8 mouse cellular contexts compared by ENCODE assay signal in the genomic region with DNA sequence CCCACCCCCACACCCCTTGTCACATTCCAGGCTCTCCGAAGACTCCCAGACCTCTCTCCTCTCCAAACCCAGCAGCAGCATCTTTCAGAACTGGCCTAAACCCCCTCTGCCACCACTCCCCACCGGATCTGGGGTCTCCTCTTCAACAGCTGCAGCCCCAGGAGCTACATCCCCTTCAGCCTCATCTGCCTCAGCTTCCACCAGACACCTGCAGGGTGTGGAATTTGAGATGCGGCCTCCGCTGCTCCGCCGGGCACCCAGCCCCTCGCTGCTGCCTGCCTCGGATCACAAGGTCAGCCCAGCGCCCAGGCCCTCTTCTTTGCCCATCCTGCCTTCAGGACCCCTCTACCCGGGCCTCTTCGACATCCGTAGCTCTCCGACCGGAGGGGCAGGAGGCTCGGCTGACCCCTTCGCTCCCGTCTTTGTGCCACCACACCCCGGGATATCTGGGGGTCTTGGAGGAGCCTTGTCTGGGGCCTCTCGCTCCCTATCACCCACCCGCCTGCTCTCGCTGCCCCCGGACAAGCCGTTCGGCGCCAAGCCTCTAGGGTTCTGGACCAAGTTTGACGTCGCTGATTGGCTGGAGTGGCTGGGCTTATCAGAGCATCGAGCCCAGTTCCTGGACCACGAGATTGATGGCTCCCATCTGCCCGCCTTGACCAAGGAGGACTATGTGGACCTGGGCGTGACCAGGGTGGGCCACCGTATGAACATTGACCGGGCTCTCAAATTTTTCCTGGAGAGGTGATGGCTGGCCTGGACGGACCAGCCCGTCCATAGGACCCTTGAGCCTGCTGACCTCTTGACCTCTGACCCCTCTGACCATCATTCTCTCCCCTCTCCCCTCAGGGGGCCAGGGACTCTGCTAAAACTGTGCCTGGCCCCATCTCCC. TPM values are rescaled to one million over a fixed set of nuclear protein-coding genes. Genes with fewer than 3 reads are reported as not detected.
DNase-seq lines count a peak whose midpoint lies in the region; ATAC-seq and TF ChIP-seq lines count a peak whose summit lies in the region.
"Had no signal": no experiment of that assay in that cellular context is flagged by ENCODE, and none has a peak within 500 bp of the region (broad histone marks: within the 10 kb centered on the region; RNA-seq: fewer than 3 reads in every experiment).

No protein-coding gene starts in this region.

- no peak for DNase-seq in kidney, postnatal 14 days
- peak; percentile 8 for DNase-seq in brain, embryonic 14.5 days (ENCODE audit: low read depth)
- no peak for DNase-seq in yolk sac, embryonic 10.5 days (ENCODE audit: low spot score)
- no peak for DNase-seq in ovary, postnatal 14 days (ENCODE audit: low spot score)

- peak overlapping the region; percentile 4 for H3K4me3 ChIP-seq in kidney, embryonic 14.5 days (ENCODE audit: low read length)
- H3K4me3 ChIP-seq in forebrain, embryonic 12.5 days (replicated peaks), result peak overlapping the region; percentile 19
- no peak overlapping the region for H3K4me3 ChIP-seq in midbrain, embryonic 16.5 days (ENCODE audit: low read depth, low read length)

- TF ChIP-seq CTCF in brain, embryonic 14.5 days (IDR thresholded peaks at IDR 0.05; ENCODE audit: borderline replicate concordance, extremely low read depth, insufficient read depth, insufficient read length), result no peak

- H3K9ac ChIP-seq in kidney, embryonic 14.5 days (ENCODE audit: low read depth, low read length), result peak overlapping the region; percentile 31; the same call in 1 of the 2 replicates
- H3K9ac ChIP-seq in forebrain, embryonic 12.5 days, result peak overlapping the region; percentile 36
- H3K9ac ChIP-seq in midbrain, embryonic 16.5 days (ENCODE audit: low read depth, low read length), result 0 out of 2 replicates have a peak overlapping the region, but pooled peaks have one; percentile 38
- H3K9ac ChIP-seq: liver, embryonic 14.5 days had no signal

- H3K4me2 ChIP-seq in kidney, embryonic 14.5 days (replicated peaks; ENCODE audit: low read depth, low read length), result peak overlapping the region; percentile 32
- H3K4me2 ChIP-seq in forebrain, embryonic 12.5 days, result peak overlapping the region; percentile 29
- no peak overlapping the region; the same call in 1 of the 2 replicates for H3K4me2 ChIP-seq in midbrain, embryonic 16.5 days (ENCODE audit: low read length)

- WGBS in kidney, embryonic 14.5 days, result 1% methylated on average over 35 of the region's 35 CpGs
- 3% methylated on average over 35 of the region's 35 CpGs for WGBS in forebrain, embryonic 12.5 days
- WGBS in midbrain, embryonic 16.5 days, result 8% methylated on average over 35 of the region's 35 CpGs

- no peaks in the 10 kb centered on the region for H3K9me3 ChIP-seq in kidney, embryonic 14.5 days (ENCODE audit: control insufficient read depth, low read length)
- no peaks in the 10 kb centered on the region for H3K9me3 ChIP-seq in forebrain, embryonic 12.5 days
- H3K9me3 ChIP-seq in midbrain, embryonic 16.5 days (replicated peaks; ENCODE audit: control insufficient read depth, low read length, poor library complexity, severe bottlenecking), result no peaks in the 10 kb centered on the region

- ATAC-seq in kidney, embryonic 14.5 days (ENCODE audit: low FRiP score, low TSS enrichment), result no peak
- ATAC-seq in forebrain, embryonic 12.5 days (ENCODE audit: low FRiP score), result no peak
- no peak for ATAC-seq in midbrain, embryonic 16.5 days

- no peaks in the 10 kb centered on the region for H3K36me3 ChIP-seq in kidney, embryonic 14.5 days (ENCODE audit: control insufficient read depth, insufficient read depth, low read length)
- no peaks in the 10 kb centered on the region for H3K36me3 ChIP-seq in forebrain, embryonic 12.5 days (replicated peaks)
- H3K36me3 ChIP-seq in midbrain, embryonic 16.5 days (ENCODE audit: control insufficient read depth, insufficient read depth, low read length), result peaks cover 17% of the 10 kb centered on the region

- H3K27ac ChIP-seq in kidney, embryonic 14.5 days (ENCODE audit: low read depth, low read length), result no peak overlapping the region
- H3K27ac ChIP-seq in forebrain, embryonic 12.5 days, result 0 out of 2 replicates have a peak overlapping the region, but pooled peaks have one; percentile 19
- H3K27ac ChIP-seq in midbrain, embryonic 16.5 days (ENCODE audit: low read length), result peak overlapping the region; percentile 23; the same call in 1 of the 2 replicates
- H3K27ac ChIP-seq: liver, embryonic 14.5 days had no signal

- TF ChIP-seq POLR2A in brain, embryonic 14.5 days (IDR thresholded peaks at IDR 0.05; ENCODE audit: borderline replicate concordance, extremely low read depth, insufficient read depth, insufficient read length, poor library complexity, severe bottlenecking), result no peak

- H3K27me3 ChIP-seq in kidney, embryonic 14.5 days (ENCODE audit: control insufficient read depth, insufficient read depth, low read length), result peaks cover 86% of the 10 kb centered on the region
- H3K27me3 ChIP-seq in forebrain, embryonic 12.5 days, result peaks cover 88% of the 10 kb centered on the region
- H3K27me3 ChIP-seq in midbrain, embryonic 16.5 days (ENCODE audit: control insufficient read depth, insufficient read depth, low read depth, low read length), result peaks cover 10% of the 10 kb centered on the region

- peaks cover 17% of the 10 kb centered on the region for H3K4me1 ChIP-seq in kidney, embryonic 14.5 days (ENCODE audit: control insufficient read depth, insufficient read depth, low read length)
- peaks cover 75% of the 10 kb centered on the region for H3K4me1 ChIP-seq in forebrain, embryonic 12.5 days
- peaks cover 35% of the 10 kb centered on the region for H3K4me1 ChIP-seq in midbrain, embryonic 16.5 days (ENCODE audit: control insufficient read depth, insufficient read depth, low read length)

RNA-seq across cellular contexts. Expression of a gene that starts 27.1 kb away (rescaled TPM):
- 1.4 and 2.3 TPM in 2 replicates for polyA plus RNA-seq in kidney, embryonic 14.5 days (2014; fragmentation: Nextera tagmentation; extraction: Ambion mirVana)
- polyA plus RNA-seq in brain, embryonic 14.5 days (2012; rRNA removed), result 35.5 and 41.6 TPM in 2 replicates
- polyA plus RNA-seq in forebrain, embryonic 12.5 days (2016; fragmentation: Nextera tagmentation; extraction: Ambion mirVana), result 5.5 and 6.6 TPM in 2 replicates
- polyA plus RNA-seq in midbrain, embryonic 16.5 days (2015; fragmentation: Nextera tagmentation; extraction: Ambion mirVana), result 57.4 and 73.2 TPM in 2 replicates

RNA-seq across cellular contexts. Expression of a gene that starts 28.8 kb away (rescaled TPM):
- polyA plus RNA-seq in kidney, embryonic 14.5 days (2014; fragmentation: Nextera tagmentation; extraction: Ambion mirVana), result 1.0 and 1.5 TPM in 2 replicates
- polyA plus RNA-seq in brain, embryonic 14.5 days (2012; rRNA removed), result 3.0 and 4.1 TPM in 2 replicates
- polyA plus RNA-seq in forebrain, embryonic 12.5 days (2016; fragmentation: Nextera tagmentation; extraction: Ambion mirVana), result 0.86 and 1.5 TPM in 2 replicates
- polyA plus RNA-seq in midbrain, embryonic 16.5 days (2015; fragmentation: Nextera tagmentation; extraction: Ambion mirVana), result 2.0 and 3.6 TPM in 2 replicates

RNA-seq across cellular contexts. Expression of a gene that starts 46.8 kb away (rescaled TPM):
- 1.3 and 1.9 TPM in 2 replicates for polyA plus RNA-seq in kidney, embryonic 14.5 days (2014; fragmentation: Nextera tagmentation; extraction: Ambion mirVana)
- 17.2 and 63.1 TPM in 2 replicates for polyA plus RNA-seq in brain, embryonic 14.5 days (2012; rRNA removed)
- polyA plus RNA-seq in forebrain, embryonic 12.5 days (2016; fragmentation: Nextera tagmentation; extraction: Ambion mirVana), result 7.7 and 8.0 TPM in 2 replicates
- polyA plus RNA-seq in midbrain, embryonic 16.5 days (2015; fragmentation: Nextera tagmentation; extraction: Ambion mirVana), result 35.6 and 36.8 TPM in 2 replicates

RNA-seq across cellular contexts. Expression of a gene that starts 50.1 kb away (rescaled TPM):
- 3.4 TPM in 2 replicates for polyA plus RNA-seq in kidney, embryonic 14.5 days (2014; fragmentation: Nextera tagmentation; extraction: Ambion mirVana)
- polyA plus RNA-seq in brain, embryonic 14.5 days (2012; rRNA removed), result 3.2 and 3.6 TPM in 2 replicates
- 2.5 and 2.9 TPM in 2 replicates for polyA plus RNA-seq in forebrain, embryonic 12.5 days (2016; fragmentation: Nextera tagmentation; extraction: Ambion mirVana)
- 4.0 and 4.2 TPM in 2 replicates for polyA plus RNA-seq in midbrain, embryonic 16.5 days (2015; fragmentation: Nextera tagmentation; extraction: Ambion mirVana)
